Mouse (Mus musculus) heart, adult 9 months (tissue): Measurements from ENCODE around the gene Cct3.
"Not testable (repeated sequence)": the region's sequence is repeated elsewhere in the genome, so short reads cannot be mapped to it uniquely, and the experiment has no call there.

ENCODE experiments used
- DNase-seq, 2 experiments: peaks; one replicate each; pipeline ENCODE4 v3.0.0; 2022; ENCODE audit warnings: low spot score in 2 of 2

Gene Cct3

DNA sequence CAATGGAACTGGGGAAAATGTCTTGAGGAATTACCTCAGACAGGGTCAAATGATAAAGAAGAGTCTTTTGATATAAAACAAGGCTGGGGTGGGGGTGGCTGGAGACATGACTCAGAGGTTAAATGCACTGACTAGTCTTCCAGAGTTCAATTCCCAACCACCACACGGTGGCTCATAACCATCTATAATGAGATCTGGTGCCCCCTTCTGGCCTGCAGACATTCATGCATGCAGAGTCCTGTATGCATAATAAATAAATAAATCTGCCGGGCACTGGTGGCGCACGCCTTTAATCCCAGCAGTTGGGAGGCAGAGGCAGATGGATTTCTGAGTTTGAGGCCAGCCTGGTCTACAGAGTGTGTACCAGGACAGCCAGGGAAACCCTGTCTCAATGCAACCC, 4.9 kb upstream of the Cct3 start:
- DNase-seq = peak in 1 of 2 experiments; percentile 3

DNA sequence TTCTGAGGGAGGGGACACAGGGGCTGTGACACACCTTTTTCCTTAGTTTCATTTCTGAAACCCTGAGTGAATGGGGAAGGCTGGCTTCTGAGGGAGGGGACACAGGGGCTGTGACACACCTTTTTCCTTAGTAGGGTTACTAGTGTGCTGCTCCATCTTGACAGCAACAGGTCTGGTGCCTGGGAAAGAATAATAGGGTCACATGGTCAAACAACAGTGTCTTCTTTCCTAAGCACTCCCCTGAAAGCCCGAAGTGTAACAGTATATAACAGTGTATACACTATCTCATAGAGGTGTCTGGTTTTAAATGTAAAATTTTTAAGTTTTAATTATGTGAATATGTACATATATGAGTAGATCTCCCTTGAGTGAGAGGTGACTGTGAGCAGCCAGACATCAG, 1.6 kb upstream of the Cct3 start:
- not testable (repeated sequence) for DNase-seq

DNA sequence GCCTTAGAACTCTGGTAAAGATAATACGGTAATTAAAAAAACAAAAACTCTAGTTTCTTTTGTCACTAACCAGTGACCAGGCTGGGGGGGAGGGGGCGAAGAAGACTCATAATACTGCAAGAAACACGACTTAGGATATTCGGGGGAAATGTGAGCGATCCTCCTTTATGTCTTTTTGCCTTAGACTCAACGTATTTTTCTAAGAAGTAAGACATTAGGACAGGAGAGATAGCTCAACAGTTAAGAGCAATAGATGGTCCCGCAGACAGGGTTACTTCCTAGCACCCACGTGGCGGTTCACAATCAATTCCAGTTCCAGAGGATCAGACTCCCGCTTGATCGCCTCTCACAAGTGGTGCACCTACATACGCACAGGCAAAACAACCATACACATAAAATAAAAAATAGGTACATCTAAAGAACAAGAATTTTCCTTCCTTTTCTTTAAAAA, 781 bp upstream of the Cct3 start:
- no peak for DNase-seq

DNA sequence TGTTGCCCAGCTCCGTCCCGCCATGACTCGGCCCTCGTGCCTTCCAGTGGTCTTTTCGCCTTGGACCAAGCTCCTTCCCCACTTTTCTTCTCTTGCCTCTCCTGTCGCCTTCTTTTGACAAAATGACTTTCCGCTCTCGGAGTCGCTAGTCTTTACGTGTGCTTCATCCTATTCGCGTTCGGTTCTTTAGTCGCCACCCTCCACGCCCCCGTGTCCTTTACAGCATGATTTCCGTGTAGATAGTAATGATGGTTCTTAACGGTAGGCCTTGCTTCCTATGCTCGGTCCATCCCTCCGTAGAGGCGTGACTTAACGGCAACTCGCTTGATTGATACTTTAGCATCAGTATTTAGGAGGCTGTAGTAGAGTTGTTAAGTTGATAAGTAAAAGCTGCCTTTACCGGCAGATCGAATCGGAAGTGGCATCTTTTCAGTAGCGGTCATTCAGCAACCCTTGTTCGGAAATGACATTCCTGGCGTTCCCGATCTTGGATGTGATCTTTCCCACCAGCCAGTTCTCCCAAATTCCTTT, 470 bp downstream of the Cct3 start:
- DNase-seq = no peak

DNA sequence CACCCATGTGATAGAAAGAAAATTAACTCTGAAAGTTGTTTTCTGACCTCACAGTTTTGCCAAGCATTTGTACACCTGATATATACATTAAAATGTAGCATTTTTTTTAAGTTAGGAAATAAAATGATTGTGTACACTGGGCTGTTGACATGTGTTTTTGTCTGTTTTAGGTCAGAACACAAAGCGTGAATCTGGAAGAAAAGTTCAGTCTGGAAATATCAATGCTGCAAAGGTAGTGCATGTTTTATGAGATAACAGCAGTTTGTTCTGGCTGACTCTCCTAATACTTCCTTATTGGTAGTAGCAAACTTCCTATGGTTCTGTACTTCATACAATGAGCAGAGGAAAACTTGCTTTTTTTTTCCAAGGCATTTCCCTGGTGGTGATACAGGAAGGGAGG, 2.3 kb downstream of the Cct3 start:
- DNase-seq = no peak

DNA sequence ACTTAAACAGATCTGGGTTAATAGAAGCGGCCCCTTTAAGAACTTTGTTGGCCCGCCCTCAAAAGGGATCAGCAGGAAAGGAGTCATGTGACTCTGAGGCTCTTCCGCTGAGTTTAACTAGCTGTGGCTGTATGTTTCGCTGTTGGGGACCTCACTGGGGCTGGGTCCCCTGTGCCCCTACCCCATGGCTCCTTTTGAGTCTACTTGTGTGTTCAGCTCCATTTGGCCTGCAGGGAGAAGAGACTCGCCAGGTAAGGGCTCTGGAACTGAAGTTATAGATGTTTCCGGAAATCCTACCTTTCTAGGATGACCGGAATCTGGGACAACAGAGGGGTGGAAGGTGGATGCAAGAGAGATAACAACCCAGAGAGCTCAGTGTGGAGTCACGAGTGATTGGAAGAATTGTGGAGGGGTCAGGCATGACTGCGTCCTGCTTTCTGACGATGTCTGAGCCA, 28.1 kb downstream of the Cct3 start, which contains the start of gene Glmp:
Gene Glmp, plus strand, starts transcription at position 73 of the 455 bp plus-strand sequence.
- peak; percentile 68 to 73 for DNase-seq

DNA sequence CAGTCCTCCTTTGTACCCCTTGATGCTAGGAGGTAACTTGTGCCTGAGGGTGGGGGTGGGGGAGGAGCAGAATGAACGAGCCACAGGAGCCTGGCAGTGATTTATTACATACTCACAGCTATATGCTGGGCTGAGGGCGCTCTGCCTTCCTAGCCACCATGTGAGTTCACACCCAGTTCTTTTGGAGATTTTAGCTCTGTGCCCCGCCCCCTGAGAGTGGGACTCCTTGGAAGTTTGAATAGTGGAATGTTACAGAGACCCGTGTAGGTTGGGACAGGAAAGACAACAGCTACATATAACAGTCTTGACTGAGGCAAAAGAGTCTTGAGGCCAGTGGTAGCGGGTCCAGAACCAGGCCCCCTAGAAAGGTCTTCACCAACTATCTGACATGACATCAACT, 32.0 kb downstream of the Cct3 start:
- DNase-seq = no peak

DNA sequence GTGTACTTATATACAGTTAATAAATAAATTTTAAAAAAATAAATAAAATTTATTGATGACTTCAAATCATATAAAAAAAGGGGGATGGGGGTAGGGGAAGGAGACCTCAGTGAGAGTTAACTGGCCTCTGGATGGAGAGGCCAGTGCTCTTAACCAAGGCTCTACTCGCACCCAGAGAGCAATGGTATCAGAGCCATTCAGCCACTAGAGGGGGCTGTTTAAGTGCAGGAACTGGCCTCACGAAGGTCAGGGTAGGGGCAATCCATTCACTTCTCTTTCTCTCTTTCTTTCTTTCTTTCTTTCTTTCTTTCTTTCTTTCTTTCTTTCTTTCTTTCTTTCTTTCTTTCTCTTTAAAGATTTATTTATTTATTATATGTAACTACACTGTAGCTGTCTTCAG, 34.4 kb downstream of the Cct3 start:
- peak in 1 of 2 experiments; percentile 28 for DNase-seq

DNA sequence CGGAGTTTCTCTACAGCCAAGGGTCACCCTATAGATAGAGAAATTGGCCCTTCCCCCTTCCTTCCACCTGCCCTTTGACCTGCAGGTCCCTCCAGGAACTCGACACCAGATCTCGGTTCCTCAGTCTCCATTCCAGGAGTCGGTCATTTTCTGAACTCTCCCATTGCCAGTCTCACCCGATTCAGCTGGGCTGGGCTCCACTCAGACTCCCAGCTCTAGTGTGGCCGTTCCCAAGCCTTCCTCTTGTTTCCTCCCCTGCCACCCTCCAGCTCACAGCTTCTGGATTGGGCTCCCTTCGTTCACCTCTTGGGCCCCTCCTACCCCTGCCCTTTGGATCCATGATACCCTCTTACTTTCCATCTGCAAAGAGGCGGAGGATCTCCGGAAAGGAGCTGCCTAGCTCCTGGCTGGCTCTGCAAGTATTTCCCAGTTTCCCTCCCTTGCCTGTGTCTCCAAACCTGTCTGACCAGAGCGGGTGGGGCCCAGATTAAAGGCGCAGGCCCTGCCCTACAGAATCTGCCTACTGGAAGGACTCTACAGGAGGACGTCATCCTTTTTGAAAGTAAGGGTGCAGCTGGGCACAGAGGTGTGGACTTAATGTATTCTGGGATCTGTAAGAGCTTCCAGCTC, 37.2 kb downstream of the Cct3 start:
- no peak for DNase-seq

DNA sequence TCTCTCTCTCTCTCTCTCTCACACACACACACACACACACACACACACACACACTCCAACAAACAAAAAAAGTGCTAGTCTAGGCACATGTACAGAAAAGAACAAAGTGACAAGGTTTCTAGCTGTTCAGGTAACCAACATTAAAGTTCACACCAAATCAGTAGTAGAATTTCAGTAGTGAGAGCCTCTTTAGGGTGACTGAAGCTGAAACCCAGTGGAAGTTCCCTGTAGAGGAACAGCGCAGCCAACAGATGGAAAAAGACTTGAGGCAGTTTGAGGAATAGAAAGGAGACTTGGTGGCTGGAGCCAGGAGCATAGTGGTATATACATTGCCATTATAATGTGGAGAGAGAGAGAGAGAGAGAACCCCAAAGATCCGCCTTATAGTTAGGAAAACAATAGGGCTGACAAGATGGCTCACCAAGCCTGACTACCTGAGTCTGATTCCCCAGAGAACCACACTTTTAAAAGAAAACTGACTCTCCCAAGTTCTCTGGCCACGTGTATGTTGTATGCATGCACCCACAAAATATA, 38.1 kb downstream of the Cct3 start:
- DNase-seq = no peak

DNA sequence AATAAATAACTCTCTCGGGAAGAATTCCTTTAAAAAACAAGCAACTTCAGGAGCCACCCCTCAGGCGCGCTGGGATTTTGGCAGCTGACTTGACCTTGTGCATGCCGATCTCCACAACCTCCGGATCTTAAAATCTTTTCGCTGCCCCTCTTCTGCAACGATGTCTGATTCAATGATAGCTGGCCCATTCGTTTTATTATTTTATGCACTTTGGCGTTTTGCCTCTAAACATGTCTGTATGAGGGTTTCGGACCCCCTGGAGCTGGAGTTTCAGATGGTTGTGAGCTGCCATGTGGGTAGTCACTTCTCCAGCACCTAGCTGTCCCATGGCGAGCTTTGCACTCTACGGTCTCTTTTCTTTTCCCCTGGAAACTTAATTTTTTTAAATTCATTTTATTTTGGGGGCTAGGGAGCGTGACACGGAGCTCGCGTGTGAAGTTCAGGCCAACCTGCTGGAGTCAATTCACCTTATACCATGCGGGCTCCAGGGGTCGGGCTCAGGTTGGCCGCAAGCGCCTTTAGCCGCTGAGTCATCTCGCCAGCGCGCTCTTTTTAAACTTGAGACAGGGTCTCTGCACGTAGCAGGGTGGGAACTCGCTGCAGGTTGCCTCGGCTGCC, 38.6 kb downstream of the Cct3 start:
- DNase-seq = peak in 1 of 2 experiments; percentile 35

DNA sequence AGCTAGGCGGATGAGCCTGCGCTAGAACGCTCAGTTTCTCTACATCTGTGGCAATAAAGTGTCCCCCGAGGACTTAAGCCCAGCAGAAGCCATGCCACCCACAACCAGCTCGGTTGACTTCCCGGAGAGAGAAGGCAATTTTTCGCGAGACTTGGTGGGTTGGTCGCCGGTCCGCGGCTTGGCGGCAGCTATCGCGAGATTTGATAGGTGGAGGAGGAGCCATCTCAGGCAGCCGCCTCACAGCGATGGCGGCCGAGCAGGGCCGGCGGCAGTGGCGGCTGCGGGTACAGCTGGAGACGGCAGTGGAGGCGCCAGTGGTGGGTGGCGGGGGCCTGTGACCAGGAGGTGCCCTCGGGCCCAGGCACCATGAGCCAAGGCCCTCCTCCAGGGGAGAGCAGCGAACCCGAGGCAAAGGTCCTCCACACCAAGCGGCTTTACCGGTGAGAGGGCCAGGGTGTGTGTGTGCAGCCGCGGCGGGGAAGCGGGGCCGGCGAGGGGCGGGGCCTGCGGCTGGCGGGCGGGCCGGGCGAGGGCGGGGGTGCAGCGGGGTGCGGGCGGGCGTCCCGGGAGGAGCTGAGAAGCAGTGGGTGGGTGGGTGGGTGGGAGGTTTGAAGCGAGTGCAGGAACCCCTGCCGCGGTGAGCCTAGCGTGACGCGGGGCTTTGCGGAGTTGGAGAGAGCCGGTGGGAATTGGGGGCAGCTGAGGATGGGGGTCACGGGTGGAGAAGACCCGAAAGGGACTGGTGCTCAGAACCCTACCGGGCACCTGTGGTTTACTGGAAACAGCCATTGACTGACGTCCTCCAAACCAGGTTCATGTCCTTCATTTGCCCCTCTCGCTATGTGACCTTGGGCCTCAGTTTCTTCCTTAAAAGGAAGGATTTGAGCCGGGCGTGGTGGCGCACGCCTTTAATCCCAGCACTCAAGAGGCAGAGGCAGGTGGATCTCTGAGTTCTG, 39.4 kb downstream of the Cct3 start, which contains the start of the genes Tmem79 and Smg5:
Gene Tmem79, minus strand, starts transcription at position 91 of the 956 bp plus-strand sequence.
Gene Smg5, plus strand, starts transcription at position 203 of the 956 bp plus-strand sequence.
- peak; percentile 96 to 97 for DNase-seq

DNA sequence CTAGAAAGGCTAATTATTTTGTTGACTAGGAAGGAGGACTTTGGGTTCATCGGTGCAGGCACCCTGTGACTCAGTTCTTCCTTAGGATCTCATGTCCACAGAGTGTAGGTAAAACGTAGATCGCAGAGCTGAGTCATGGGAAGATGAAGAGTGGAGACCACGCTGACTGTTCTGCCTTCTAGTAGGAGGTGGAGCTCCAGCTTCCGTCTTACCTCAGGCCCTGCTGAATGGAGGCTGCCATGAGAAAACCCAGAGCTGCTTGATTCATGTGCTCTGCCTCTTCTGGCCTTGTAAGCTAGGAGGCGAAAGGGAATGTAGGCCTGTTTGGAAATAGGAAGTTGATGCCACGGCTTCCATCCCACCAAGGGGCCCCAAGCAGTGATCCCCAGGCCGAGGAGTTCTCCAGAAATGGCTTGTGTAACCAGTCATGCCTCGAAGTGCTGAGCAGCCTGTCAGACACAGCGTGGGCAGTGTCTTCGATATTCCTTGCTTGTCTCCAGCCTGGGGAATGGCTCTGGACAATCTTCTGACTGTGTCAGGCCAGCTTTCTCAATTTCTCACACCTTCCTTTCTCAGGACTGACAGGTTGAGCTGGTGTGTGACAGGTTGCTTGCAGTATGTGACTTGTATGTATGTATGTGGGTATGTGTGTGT, 40.6 kb downstream of the Cct3 start:
- no peak for DNase-seq

DNA sequence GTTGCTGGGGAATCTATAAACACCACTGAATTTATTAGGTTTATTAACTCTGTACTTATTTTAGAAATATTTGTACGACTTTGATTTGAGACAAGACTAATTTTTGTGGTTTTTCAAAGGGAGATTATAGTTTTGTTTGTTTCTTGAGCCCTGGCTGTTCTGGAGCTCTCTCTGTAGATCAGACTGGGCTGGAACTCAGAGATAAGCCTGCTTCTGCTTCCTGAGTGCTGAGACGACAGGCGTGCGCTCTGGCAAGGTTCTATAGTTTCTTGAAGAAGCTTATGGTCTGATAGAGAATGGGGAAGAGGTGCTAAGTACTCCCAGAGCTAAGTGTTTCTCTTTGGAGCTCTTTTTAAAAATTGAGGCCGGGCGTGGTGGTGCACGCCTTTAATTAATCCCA, 41.4 kb downstream of the Cct3 start:
- DNase-seq = no peak

DNA sequence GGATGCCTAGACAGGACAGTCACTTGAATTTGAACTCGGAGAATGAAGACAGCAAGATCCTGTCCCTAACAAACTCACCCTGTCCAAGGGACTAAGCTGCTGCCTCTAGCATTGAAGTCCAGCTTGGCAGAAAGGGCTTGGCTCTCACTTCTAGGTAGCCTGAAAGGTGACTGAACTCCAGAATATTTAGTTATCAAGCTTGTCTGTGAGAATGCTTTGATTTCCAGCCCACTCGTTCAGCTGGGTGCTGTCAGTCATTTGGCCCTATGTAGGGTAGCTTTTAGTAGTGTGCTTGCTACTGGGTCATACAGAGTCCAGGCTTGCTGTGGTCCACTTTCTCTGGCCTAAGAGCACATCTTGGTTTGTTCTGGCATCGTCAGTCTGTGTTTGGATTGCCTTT, 42.1 kb downstream of the Cct3 start:
- no peak for DNase-seq

DNA sequence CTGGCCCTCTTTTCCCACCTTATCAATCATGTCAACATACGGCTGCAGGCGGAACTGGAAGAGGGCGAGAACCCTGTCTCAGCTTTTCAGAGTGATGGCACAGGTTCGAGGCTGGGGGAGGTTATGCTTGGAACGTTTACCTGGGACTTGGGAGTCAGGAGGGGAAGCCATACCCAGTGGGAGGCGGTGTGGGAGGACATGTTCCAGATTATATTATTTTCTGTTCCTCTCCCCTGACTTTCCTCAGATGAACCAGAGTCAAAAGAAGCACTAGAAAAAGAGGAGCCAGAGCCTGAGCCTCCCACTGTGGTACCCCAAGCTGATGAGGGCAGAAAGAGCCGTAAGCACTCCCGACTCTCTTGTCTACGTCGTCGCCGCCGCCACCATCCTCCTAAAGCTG, 53.8 kb downstream of the Cct3 start:
- no peak for DNase-seq

DNA sequence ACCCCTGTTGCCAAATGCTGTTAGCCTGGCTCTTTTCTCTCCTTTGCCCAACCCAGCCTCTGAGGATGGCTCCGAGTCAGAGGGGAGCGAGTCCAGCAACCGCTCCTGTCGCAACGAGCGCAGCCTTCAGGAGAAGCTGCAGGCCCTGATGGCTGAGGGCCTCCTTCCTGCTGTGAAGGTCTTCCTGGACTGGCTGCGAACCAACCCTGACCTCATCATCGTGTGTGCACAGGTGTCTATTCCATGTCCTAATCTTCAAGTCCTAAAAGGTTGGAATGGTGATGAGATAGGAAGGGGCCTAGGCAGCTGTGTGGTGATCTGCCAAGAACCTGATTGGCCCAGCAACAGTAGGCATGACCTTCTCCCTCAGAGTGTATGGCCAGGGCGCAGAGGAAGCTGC, 56.0 kb downstream of the Cct3 start:
- DNase-seq = no peak

DNA sequence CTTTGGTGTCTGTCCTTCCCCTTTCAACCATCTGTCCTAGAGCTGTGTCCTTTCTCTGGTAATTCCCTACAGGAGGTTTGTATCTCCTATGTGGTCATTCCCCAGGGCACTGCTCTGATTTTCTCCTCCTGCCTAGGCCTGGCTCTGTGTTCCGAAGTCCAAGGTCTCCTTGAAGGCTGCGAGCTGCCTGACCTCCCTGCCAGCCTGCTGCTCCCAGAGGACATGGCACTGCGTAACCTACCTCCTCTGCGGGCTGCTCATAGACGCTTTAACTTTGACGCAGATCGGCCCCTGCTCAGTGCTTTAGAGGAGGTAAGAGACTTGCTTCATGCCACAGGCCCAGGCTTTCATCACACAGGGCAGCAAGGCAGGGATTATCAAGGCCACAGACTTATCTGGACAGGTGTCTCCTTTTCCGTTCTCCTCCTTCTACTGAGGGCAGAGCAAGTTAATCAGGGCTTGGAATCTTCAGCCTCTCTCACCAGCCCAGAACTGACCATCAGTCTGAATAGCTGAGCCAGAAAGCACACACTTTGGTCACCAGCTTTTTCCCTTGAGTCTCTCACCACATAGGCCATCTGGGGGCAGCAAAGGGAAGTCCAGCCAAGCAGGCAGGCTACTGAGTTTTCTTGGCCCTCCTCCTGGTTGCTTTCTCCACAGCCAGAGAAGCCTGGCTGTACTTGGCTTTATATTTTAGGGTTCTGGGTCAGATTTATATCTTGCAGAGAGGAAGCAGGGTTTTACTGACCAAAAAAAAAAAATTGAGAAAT, 57.7 kb downstream of the Cct3 start:
- DNase-seq = no peak

DNA sequence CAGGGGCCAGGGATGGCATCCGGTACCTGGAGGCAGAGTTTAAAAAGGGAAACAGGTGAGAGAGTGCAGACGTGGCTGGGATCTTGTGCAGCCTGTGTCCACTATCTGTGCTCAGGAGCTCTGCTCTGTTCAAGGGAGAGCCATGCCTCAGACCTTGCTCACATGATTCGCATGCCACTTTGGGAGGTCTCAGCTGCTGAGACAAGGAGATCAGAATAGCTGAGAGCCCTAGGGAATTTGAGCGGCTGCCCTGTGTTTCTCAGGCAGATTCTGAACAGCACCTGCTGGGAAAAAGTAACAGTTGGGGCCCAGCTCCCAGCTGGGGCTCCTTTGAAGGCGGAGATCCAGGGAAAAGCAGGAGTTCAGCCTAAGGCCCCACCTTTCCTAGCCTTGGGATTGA, 62.7 kb downstream of the Cct3 start:
- no peak for DNase-seq

DNA sequence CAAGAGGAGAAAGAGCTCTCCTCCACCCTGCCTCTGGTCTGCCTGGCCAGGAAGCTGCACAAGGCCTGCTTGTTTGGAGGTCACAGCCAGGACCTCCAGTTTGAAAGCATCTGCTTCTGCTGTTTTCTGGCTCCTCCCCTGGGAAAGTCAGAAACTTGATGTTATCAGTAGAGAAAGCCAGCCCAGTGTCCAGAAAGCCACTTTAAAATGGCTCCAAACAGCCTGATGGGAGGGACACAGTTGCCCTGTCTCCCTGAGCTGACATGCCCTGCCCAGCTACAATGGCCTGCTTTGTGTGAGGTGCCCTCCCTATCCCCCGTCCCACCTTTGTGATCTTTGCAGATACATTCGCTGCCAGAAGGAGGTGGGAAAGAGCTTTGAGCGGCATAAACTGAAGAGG, 63.1 kb downstream of the Cct3 start:
- no peak for DNase-seq
